Mouse (Mus musculus): Measurements from ENCODE around the gene Zranb1. TPM values are rescaled to one million over a fixed set of nuclear protein-coding genes. Genes with fewer than 3 reads are reported as not detected.

Zranb1 gene
- total and polyA plus RNA-seq, 3 experiments: 17.4 to 18.5 TPM; not detected in 1

DNA sequence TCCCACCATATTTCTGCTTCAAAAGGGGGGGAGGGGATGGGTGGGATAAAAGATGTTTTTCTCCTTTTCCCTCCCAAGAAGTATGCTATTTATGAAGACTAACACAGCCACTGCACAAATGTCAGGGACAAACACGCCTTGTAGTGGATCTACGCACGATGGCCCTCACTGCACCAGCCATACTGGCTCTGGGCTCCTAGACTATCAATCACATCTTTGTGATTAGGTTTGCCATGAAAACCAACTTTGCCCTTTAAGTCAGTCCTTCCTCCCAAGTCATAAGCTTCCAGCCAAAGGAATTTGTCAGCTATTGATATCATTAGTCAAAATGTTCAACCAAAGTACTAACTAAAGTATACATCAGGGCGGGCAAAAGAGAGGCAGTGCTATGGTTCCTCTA is 97.0 kb downstream of the Zranb1 start:
- no peak overlapping the region for H3K4me3 ChIP-seq (ENCODE audit: control insufficient read depth in 1 of 2, insufficient read depth in 1 of 2, low read depth in 2 of 2, low read length in 2 of 2)
- no peak overlapping the region for H3K9ac ChIP-seq (ENCODE audit: control insufficient read depth, low read depth, low read length, poor library complexity, severe bottlenecking)
- H3K9me3 ChIP-seq (replicated peaks; ENCODE audit: insufficient read depth, low read length): no peaks in the 10 kb centered on the region
- peaks cover 8 to 21% of the 10 kb centered on the region in 2 experiments for H3K4me1 ChIP-seq (ENCODE audit: control insufficient read depth in 1 of 2, insufficient read depth in 2 of 2, low read length in 2 of 2)
- peaks cover 2 to 22% of the 10 kb centered on the region in 2 experiments; a peak in 3 of 4 replicates for H3K36me3 ChIP-seq (ENCODE audit: control insufficient read depth in 1 of 2, insufficient read depth in 2 of 2, low read length in 2 of 2)
- DNase-seq (ENCODE audit: low read depth, low spot score): no peak
- no peak for TF ChIP-seq KAT2A (conservative IDR thresholded peaks at IDR 0.05; ENCODE audit: low read depth, low read length)
- TF ChIP-seq MXI1 (IDR thresholded peaks at IDR 0.05; ENCODE audit: low read depth, low read length): no peak
- TF ChIP-seq EP300 (IDR thresholded peaks at IDR 0.05; ENCODE audit: low read depth in 1 of 2, low read length in 2 of 2): no peak
- no peak for TF ChIP-seq SMC3 (IDR thresholded peaks at IDR 0.05; ENCODE audit: low read depth, low read length)
- no peak for TF ChIP-seq POLR2AphosphoS5 (IDR thresholded peaks at IDR 0.05; ENCODE audit: borderline replicate concordance, low read depth, low read length)
- no peak for TF ChIP-seq BHLHE40 (IDR thresholded peaks at IDR 0.05; ENCODE audit: borderline replicate concordance, low read depth, low read length)
- no peak for TF ChIP-seq CHD2 (IDR thresholded peaks at IDR 0.05; ENCODE audit: low read length)
- no peak for TF ChIP-seq USF1 (IDR thresholded peaks at IDR 0.05; ENCODE audit: low read depth, low read length)
- TF ChIP-seq ELF1 (IDR thresholded peaks at IDR 0.05; ENCODE audit: low read depth, low read length): no peak
- TF ChIP-seq SIN3A (IDR thresholded peaks at IDR 0.05; ENCODE audit: low read length): no peak
- no peak for TF ChIP-seq HCFC1 (IDR thresholded peaks at IDR 0.05; ENCODE audit: low read depth, low read length)
- TF ChIP-seq CHD1 (IDR thresholded peaks at IDR 0.05; ENCODE audit: low read depth, low read length): no peak
- TF ChIP-seq NRF1 (IDR thresholded peaks at IDR 0.05; ENCODE audit: insufficient read depth, low read depth, low read length, poor library complexity, severe bottlenecking): no peak
- no peak for TF ChIP-seq POLR2AphosphoS2 (IDR thresholded peaks at IDR 0.05; ENCODE audit: low read length)
- no peak for TF ChIP-seq MAX (IDR thresholded peaks at IDR 0.05; ENCODE audit: low read length)
- no peak for TF ChIP-seq RCOR1 (IDR thresholded peaks at IDR 0.05; ENCODE audit: low read depth, low read length)
- TF ChIP-seq MAFK (IDR thresholded peaks at IDR 0.05; ENCODE audit: borderline replicate concordance, low read depth, low read length): no peak
- 0 out of 2 replicates have a peak, but pooled peaks cover 6% of the 10 kb centered on the region for H3K79me2 ChIP-seq (ENCODE audit: control insufficient read depth, insufficient read depth, low read length, poor library complexity)
- no peaks in the 10 kb centered on the region for H3K27me3 ChIP-seq (ENCODE audit: control insufficient read depth in 1 of 2, insufficient read depth in 2 of 2, low read length in 2 of 2)
- no peak overlapping the region for H3K27ac ChIP-seq (ENCODE audit: control insufficient read depth, low read depth, low read length)

DNA sequence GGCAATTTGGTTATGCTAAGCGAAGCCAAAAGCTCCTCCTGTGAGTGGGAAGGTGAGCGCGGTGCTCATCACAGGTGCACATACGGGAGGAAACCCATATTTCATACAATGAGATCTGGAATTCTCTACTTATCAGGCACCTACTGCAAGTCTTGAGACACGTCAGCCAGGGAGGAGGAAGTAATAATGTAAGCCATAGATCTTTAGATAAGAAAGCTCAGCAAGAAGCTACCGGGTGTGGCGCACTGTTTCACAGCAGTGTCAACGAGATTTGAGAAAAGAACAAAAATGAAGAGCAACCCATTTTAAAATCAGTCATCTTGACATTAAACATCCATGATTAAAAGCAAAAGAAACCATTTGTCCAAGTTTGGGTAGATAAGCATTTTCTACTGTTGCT is 98.1 kb downstream of the Zranb1 start:
- H3K79me2 ChIP-seq (ENCODE audit: control insufficient read depth, insufficient read depth, low read length, poor library complexity): 0 out of 2 replicates have a peak, but pooled peaks cover 6% of the 10 kb centered on the region
- TF ChIP-seq ETS1 (IDR thresholded peaks at IDR 0.05; ENCODE audit: low read depth, low read length) (0 out of 2 replicates have a peak, but pooled peaks have one; percentile 46), USF2 (IDR thresholded peaks at IDR 0.05; ENCODE audit: borderline replicate concordance in 1 of 2, insufficient read depth in 1 of 2, low read depth in 1 of 2, low read length in 2 of 2) (no peak), EP300 (IDR thresholded peaks at IDR 0.05; ENCODE audit: low read depth in 1 of 2, low read length in 2 of 2) (peak; percentile 46 to 51; a peak in 3 of 4 replicates), BHLHE40 (IDR thresholded peaks at IDR 0.05; ENCODE audit: borderline replicate concordance, low read depth, low read length) (no peak), GATA1 (IDR thresholded peaks at IDR 0.05; ENCODE audit: low read depth, low read length) (peak; percentile 70), NELFE (IDR thresholded peaks at IDR 0.05; ENCODE audit: low read depth, low read length) (0 out of 2 replicates have a peak, but pooled peaks have one; percentile 16)
- no peaks in the 10 kb centered on the region for H3K9me3 ChIP-seq (replicated peaks; ENCODE audit: insufficient read depth, low read length)
- H3K27ac ChIP-seq (ENCODE audit: control insufficient read depth, low read depth, low read length): peak overlapping the region; percentile 29
- peaks cover 2 to 22% of the 10 kb centered on the region in 2 experiments; a peak in 3 of 4 replicates for H3K36me3 ChIP-seq (ENCODE audit: control insufficient read depth in 1 of 2, insufficient read depth in 2 of 2, low read length in 2 of 2)
- peak; percentile 65 for DNase-seq (ENCODE audit: low read depth, low spot score)
- no peak overlapping the region for H3K9ac ChIP-seq (ENCODE audit: control insufficient read depth, low read depth, low read length, poor library complexity, severe bottlenecking)
- peaks cover 8 to 21% of the 10 kb centered on the region in 2 experiments for H3K4me1 ChIP-seq (ENCODE audit: control insufficient read depth in 1 of 2, insufficient read depth in 2 of 2, low read length in 2 of 2)
- H3K4me3 ChIP-seq (ENCODE audit: control insufficient read depth in 1 of 2, insufficient read depth in 1 of 2, low read depth in 2 of 2, low read length in 2 of 2): no peak overlapping the region
- H3K27me3 ChIP-seq (ENCODE audit: control insufficient read depth in 1 of 2, insufficient read depth in 2 of 2, low read length in 2 of 2): no peaks in the 10 kb centered on the region
